Mouse (Mus musculus) midbrain, embryonic 16.5 days (tissue): ENCODE measurements at regions not wholly inside any gene's neighbourhood (a gene's known extent, or its start where the extent isn't known, plus 50 kb on each side); places are given as distances from the start of the nearest gene placed in this dataset.

Source experiments
- ATAC-seq: fragments of 200-750 bp; cut with Nextera tagmentation; 2 replicates; pipeline ENCODE4 v1.8.0; 2017; ENCODE audit warnings: moderate TSS enrichment
- H3K27ac ChIP-seq: fragments of 300-500 bp; sonication (generic); 2 replicates; pipeline ENCODE4 v1.5.1; 2014; ENCODE audit warnings: mild to moderate bottlenecking, low read length, mixed read lengths
- H3K27me3 ChIP-seq: fragments of 300-500 bp; sonication (generic); 2 replicates; pipeline ENCODE4 v1.6.1; 2014; ENCODE audit warnings: low read depth, low read length, mixed read lengths; ENCODE audit not compliant: control insufficient read depth, insufficient read depth
- H3K36me3 ChIP-seq: fragments of 300-500 bp; sonication (generic); 2 replicates; pipeline ENCODE4 v1.6.1; 2014; ENCODE audit warnings: mild to moderate bottlenecking, low read length, moderate library complexity, mixed read lengths; ENCODE audit not compliant: control insufficient read depth, insufficient read depth
- H3K4me1 ChIP-seq: fragments of 300-500 bp; sonication (generic); 2 replicates; pipeline ENCODE4 v1.6.1; 2014; ENCODE audit warnings: mild to moderate bottlenecking, low read length, mixed read lengths; ENCODE audit not compliant: control insufficient read depth, insufficient read depth
- H3K4me2 ChIP-seq: fragments of 300-500 bp; sonication (generic); 2 replicates; pipeline ENCODE4 v1.6.1; 2014; ENCODE audit warnings: mild to moderate bottlenecking, low read length, mixed read lengths
- H3K4me3 ChIP-seq: fragments of 300-500 bp; sonication (generic); 2 replicates; pipeline ENCODE4 v1.5.1; 2014; ENCODE audit warnings: low read depth, mild to moderate bottlenecking, low read length, moderate library complexity, mixed read lengths
- H3K9ac ChIP-seq: fragments of 300-500 bp; sonication (generic); 2 replicates; pipeline ENCODE4 v1.6.1; 2014; ENCODE audit warnings: low read depth, low read length, mixed read lengths
- H3K9me3 ChIP-seq: fragments of 300-500 bp; sonication (generic); replicated peaks from 2 replicates; pipeline ENCODE4 v1.6.1; 2014; ENCODE audit warnings: mild to moderate bottlenecking, low read length, mixed read lengths; ENCODE audit not compliant: control insufficient read depth, poor library complexity, severe bottlenecking
- WGBS: fragments of 180-500 bp; shearing (Covaris S2); extraction: QIAGEN DNeasy Blood & Tissue Kit; methylation state at CpG from one replicate; pipeline ENCODE4 v1.1.7; 2014; 5-methylcytosine and 5-hydroxymethylcytosine counted together

DNA sequence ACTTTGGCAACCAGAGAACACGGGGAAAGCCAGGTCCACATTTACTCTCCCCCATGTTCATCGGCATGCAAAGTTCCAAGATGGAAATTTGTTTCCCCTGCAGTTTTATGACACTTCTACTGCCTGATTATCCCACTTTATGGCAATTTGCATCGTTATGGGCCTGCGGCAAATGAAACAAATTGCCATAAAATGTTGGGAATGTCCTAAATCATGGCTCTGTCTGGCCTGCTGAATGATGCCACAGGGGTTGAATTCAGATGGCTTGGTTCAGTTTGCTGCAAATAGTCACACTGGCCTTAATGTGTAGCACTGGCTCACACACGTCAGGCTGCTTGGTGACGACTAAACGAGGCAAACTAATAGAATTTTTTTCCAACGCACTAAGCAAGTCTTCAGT, 393.2 kb downstream of the Psat1 start:
- Histone ChIP-seq H3K9ac (no peak overlapping the region), H3K27ac (no peak overlapping the region), H3K4me3 (no peak overlapping the region), H3K4me2 (no peak overlapping the region), H3K36me3 (no peaks in the 10 kb centered on the region), H3K27me3 (no peaks in the 10 kb centered on the region), H3K9me3 (no peaks in the 10 kb centered on the region), H3K4me1 (no peaks in the 10 kb centered on the region)
- ATAC-seq: no peak
- WGBS: 91% methylated on average over 8 of the region's 8 CpGs

DNA sequence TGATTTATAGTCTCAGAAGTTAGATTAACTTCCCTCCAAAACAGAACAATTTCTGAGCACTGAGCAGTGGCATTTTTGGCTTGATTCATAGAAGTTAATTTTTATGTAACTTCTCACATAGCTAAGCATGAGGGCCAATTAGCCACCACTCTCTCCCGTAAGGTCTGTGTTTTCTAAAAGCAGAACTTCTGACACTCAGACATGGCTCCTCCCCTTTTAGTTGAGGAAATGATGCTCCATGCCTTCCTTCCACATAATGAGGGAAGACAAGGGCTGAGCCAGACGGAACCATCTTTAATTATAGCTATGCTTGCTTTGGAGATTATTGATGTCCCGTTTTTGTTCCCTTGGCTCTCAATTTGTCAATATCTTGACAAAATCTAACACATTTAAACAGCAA, 429.3 kb downstream of the Psat1 start:
- Histone ChIP-seq H3K4me3 (no peak overlapping the region), H3K9me3 (peaks cover 1% of the 10 kb centered on the region; the same call in 1 of the 2 replicates), H3K4me1 (peaks cover 7% of the 10 kb centered on the region), H3K36me3 (no peaks in the 10 kb centered on the region), H3K9ac (no peak overlapping the region), H3K27me3 (no peaks in the 10 kb centered on the region), H3K27ac (no peak overlapping the region), H3K4me2 (no peak overlapping the region)
- WGBS: 71% methylated on average over 3 of the region's 3 CpGs
- no peak for ATAC-seq

DNA sequence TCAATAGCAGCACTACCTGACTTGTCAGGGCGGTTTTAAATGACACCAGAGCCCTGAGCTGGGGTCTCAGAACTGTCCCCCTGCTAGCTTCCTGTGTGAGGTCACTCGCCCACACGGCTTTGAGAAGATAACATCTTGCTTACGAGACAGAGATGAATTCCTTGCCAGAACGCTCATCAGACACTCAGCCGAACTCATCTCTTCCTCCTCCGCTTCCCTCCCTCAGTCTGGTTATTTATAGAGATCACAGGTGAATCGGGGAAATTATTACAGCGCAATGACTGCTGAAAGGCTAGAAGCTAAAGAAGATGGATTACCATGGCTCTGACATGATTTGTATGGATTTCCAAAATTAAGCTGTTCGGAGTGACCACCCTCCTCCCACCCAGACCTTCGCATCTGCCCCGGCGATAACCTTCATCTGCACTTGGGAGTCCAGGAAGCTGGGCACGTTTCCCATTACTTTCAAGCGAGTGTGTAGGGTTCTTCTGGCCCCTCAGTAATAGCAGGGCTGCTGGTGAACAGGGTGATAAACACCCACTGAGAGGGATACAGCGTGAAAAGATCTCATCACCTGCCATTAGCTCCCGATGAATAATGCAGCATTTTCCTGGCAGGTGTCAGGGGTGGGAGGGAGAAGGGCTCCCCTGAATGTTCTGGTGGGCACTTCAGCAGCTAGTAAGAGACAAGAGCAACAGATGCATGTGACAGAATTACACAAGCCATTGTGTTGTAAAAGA, 430.4 kb downstream of the Psat1 start:
- Histone ChIP-seq H3K27ac (no peak overlapping the region), H3K27me3 (no peaks in the 10 kb centered on the region), H3K4me3 (peak overlapping the region; percentile 8), H3K9me3 (no peaks in the 10 kb centered on the region), H3K9ac (0 out of 2 replicates have a peak overlapping the region, but pooled peaks have one; percentile 11), H3K36me3 (no peaks in the 10 kb centered on the region), H3K4me2 (peak overlapping the region; percentile 47), H3K4me1 (peaks cover 7% of the 10 kb centered on the region)
- peak; percentile 56; the same call in 1 of the 2 replicates for ATAC-seq
- 29% methylated on average over 17 of the region's 17 CpGs for WGBS

DNA sequence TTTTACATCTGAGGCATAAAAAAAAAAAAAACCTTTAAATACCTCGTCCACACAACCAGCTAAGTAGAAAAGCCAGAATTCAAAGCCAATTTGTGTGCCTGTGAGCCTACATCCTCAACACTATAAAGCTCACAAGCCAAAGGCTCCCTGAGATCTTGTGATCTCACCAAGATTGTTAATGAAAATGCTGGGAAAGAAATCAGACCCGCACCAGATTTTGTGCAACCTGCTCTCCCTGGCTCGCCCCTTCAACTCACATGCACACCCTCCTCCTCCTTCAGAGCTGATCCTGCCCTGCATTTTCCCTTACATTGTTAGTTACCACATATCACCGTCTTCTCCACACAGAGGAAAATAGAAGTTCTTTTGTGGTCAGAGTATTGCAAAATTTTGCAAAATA, 433.9 kb downstream of the Psat1 start:
- Histone ChIP-seq H3K4me2 (no peak overlapping the region), H3K9ac (no peak overlapping the region), H3K36me3 (no peaks in the 10 kb centered on the region), H3K9me3 (no peaks in the 10 kb centered on the region), H3K4me3 (no peak overlapping the region), H3K27ac (no peak overlapping the region), H3K4me1 (peaks cover 7% of the 10 kb centered on the region), H3K27me3 (no peaks in the 10 kb centered on the region)
- 72% methylated on average over 4 of the region's 4 CpGs for WGBS
- ATAC-seq: no peak

DNA sequence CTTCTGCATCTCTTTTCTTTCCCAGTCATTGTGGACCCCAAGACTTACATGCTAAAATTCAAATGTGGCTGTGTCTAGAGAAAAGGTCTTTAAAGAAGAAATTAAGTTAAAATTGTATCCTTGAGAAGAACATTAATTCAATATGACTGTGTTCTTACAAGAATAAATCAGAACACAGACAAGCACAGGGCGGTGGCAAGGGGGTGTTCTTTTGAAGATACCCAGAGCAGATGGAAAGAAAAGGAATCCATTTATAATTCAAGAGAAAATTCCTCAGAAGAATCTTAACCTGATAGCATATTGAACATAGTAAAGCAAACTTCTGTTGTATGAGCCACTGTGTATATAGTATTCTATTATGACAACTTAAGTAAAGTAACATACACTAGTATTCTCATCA, 436.7 kb downstream of the Psat1 start:
- H3K4me3 ChIP-seq: no peak overlapping the region
- H3K27me3 ChIP-seq: no peaks in the 10 kb centered on the region
- H3K36me3 ChIP-seq: no peaks in the 10 kb centered on the region
- no peak overlapping the region for H3K9ac ChIP-seq
- no peaks in the 10 kb centered on the region for H3K4me1 ChIP-seq
- H3K27ac ChIP-seq: no peak overlapping the region
- ATAC-seq: no peak
- no peak overlapping the region for H3K4me2 ChIP-seq
- H3K9me3 ChIP-seq: no peaks in the 10 kb centered on the region
- 92% methylated on average over 1 of the region's 1 CpGs for WGBS

DNA sequence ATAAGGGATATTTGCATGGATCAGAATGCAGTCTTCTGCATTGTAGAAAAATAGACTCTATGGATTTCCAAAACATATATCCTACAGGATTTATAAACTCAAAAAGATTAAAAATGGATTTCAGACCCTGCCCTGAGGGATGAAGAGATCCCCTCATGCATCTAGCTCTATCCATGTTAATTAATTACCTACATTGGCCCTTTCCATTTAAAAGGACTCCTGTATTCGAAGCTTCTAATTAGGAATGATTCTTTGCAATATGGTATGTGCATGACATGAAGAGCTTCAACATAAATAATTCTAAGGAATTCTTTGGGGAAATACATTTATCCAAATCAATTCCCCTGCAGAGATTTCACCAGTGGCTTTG, 444.2 kb downstream of the Psat1 start:
- Histone ChIP-seq H3K36me3 (no peaks in the 10 kb centered on the region), H3K27ac (no peak overlapping the region), H3K4me3 (no peak overlapping the region), H3K4me2 (no peak overlapping the region), H3K4me1 (no peaks in the 10 kb centered on the region), H3K9me3 (no peaks in the 10 kb centered on the region), H3K9ac (no peak overlapping the region), H3K27me3 (no peaks in the 10 kb centered on the region)
- 49% methylated on average over 1 of the region's 1 CpGs for WGBS
- no peak for ATAC-seq

DNA sequence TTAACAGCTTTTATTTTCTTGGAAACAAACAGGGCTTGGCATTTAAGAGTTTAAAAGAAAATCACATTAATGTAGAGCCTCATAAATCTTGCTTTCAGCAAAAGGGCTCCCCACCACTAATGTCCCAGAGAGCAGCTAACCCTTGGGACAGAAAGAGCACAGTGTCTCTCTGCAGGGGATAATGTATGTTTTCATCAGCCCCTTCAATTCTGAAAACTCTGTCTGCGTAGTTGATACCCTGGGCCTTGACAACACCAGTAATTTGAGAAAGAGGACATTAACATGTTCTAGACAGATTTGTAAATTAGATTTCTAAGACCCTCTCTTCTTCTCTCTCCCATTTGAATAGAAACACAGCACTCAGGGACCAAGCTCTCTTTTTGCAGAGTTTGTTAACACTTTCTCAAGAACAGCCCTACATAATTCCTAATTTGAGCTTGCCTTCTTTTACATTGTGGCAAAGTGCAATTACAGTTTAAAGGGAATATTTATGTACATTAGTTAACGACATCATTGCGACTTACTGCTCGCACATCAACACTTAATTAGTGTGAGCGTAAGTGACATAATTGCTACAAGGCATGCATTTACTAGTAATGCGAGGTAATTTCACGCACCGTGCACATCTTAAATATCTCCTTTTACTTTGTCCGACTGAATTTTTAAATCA, 444.7 kb downstream of the Psat1 start:
- Histone ChIP-seq H3K27me3 (no peaks in the 10 kb centered on the region), H3K9ac (no peak overlapping the region), H3K4me3 (no peak overlapping the region), H3K36me3 (no peaks in the 10 kb centered on the region), H3K4me2 (no peak overlapping the region), H3K9me3 (no peaks in the 10 kb centered on the region), H3K27ac (no peak overlapping the region), H3K4me1 (no peaks in the 10 kb centered on the region)
- 44% methylated on average over 9 of the region's 9 CpGs for WGBS
- no peak for ATAC-seq

DNA sequence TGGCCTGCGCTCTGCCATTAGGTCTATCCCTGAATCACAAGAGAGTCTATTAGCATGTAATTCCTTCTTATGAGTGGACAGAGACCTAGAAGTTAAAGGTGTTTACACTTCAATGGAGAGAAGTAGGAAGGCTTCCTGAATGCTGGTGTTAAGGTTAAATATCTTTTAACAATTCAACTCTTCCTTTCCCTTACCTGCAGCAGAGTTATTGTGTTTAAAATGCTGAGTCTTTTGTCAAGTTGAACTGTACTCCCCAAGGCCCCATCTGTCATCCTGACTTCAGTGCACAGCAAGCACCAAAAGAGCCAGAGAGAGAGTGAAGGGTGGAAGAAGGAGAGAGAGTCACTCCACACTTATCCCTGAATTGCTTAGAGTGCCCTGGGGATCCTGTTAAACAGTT, 451.6 kb downstream of the Psat1 start:
- Histone ChIP-seq H3K9me3 (no peaks in the 10 kb centered on the region), H3K4me1 (no peaks in the 10 kb centered on the region), H3K4me3 (no peak overlapping the region), H3K27me3 (no peaks in the 10 kb centered on the region), H3K9ac (no peak overlapping the region), H3K36me3 (no peaks in the 10 kb centered on the region), H3K27ac (no peak overlapping the region), H3K4me2 (no peak overlapping the region)
- no peak for ATAC-seq
- WGBS: 93% methylated on average over 1 of the region's 1 CpGs

DNA sequence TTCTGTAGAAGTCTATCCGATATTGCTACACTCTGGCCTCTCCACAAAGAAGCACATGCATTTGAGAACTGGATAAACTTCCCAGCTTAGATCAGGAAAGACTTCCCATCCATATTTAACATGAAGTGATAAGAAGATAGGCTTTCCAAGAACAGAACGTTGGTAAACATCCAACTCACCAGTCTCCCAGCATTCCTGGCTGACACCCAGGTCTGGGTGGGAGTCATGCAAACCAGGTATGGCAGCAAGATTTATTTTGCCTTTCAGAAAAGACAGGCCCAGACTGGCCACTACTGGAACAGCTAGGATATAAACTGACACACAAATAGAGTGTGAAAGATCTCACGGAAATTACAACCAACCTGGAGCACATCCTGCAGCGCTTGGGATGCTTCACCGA, 459.6 kb downstream of the Psat1 start:
- WGBS: 92% methylated on average over 5 of the region's 5 CpGs
- H3K27ac ChIP-seq: no peak overlapping the region
- H3K27me3 ChIP-seq: no peaks in the 10 kb centered on the region
- no peaks in the 10 kb centered on the region for H3K36me3 ChIP-seq
- no peaks in the 10 kb centered on the region for H3K4me1 ChIP-seq
- ATAC-seq: no peak
- H3K9me3 ChIP-seq: no peaks in the 10 kb centered on the region
- no peak overlapping the region for H3K9ac ChIP-seq
- H3K4me3 ChIP-seq: no peak overlapping the region
- H3K4me2 ChIP-seq: no peak overlapping the region
